In genomic region chr3:133922200-133922599, GRCm38 (mm10) we compare ENCODE assay signal across 14 mouse cellular contexts.
"Had no signal": no experiment of that assay in that cellular context is flagged by ENCODE, and none has a peak within 500 bp of the region (broad histone marks: within the 10 kb centered on the region; RNA-seq: fewer than 3 reads in every experiment).

No protein-coding gene starts in this region.

- H3K36me3 ChIP-seq: liver, embryonic 13.5 days; stomach, embryonic 15.5 days had no signal

- H3K9me3 ChIP-seq: liver, embryonic 13.5 days; stomach, embryonic 15.5 days had no signal

- ATAC-seq: midbrain, embryonic 16.5 days had no signal

- H3K9ac ChIP-seq: liver, embryonic 13.5 days; stomach, embryonic 15.5 days had no signal

- H3K4me3 ChIP-seq: layer of hippocampus, adult 2 months; liver, embryonic 13.5 days; stomach, embryonic 15.5 days had no signal

- H3K4me1 ChIP-seq: liver, embryonic 13.5 days; stomach, embryonic 15.5 days had no signal

- DNase-seq: kidney, adult 2 months; kidney, postnatal 25 days; layer of hippocampus, adult 9-11 months; liver, embryonic 13.5 days; lung, adult 2 months; lung, postnatal 14 days; lung, postnatal 4 days; right cerebral cortex, postnatal 25 days; spleen, adult 18-20 months; thymus, postnatal 25 days had no signal

- H3K4me2 ChIP-seq: liver, embryonic 13.5 days; stomach, embryonic 15.5 days had no signal

- H3K27ac ChIP-seq: kidney, postnatal 0 days; layer of hippocampus, adult 2 months; liver, embryonic 13.5 days; stomach, embryonic 15.5 days had no signal

- H3K27me3 ChIP-seq: liver, embryonic 13.5 days; stomach, embryonic 15.5 days had no signal
